Mouse (Mus musculus): Measurements from ENCODE around the gene Fchsd2.

DNA sequence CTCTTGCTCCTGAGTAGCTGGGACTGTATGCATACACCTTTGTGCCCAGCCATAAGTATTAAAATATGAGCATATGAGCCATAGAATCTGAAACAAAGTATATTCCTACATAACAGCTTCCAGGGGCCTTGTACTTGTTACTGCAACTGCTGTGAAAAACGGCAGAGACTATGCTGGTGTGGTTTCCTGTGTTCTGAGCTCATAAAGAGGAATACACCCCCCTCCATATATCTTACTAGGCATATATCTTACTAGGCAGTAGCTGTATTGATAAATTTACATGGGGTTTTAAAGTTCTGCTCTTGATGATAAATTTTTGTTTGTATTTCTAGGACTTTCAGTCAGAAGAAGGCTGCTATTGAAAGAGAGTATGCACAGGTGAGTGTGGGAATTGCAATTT, 46.2 kb downstream of the Fchsd2 start:
- TF ChIP-seq CTCF (IDR thresholded peaks at IDR 0.05; ENCODE audit: low read depth, low read length) (no peak), POLR2A (IDR thresholded peaks at IDR 0.05; ENCODE audit: borderline replicate concordance, low read depth, low read length) (no peak)

Measured in bone marrow macrophage, adult 2 months (primary cell).